Comparison of ENCODE assay signal across 9 mouse cellular contexts in the genomic region with DNA sequence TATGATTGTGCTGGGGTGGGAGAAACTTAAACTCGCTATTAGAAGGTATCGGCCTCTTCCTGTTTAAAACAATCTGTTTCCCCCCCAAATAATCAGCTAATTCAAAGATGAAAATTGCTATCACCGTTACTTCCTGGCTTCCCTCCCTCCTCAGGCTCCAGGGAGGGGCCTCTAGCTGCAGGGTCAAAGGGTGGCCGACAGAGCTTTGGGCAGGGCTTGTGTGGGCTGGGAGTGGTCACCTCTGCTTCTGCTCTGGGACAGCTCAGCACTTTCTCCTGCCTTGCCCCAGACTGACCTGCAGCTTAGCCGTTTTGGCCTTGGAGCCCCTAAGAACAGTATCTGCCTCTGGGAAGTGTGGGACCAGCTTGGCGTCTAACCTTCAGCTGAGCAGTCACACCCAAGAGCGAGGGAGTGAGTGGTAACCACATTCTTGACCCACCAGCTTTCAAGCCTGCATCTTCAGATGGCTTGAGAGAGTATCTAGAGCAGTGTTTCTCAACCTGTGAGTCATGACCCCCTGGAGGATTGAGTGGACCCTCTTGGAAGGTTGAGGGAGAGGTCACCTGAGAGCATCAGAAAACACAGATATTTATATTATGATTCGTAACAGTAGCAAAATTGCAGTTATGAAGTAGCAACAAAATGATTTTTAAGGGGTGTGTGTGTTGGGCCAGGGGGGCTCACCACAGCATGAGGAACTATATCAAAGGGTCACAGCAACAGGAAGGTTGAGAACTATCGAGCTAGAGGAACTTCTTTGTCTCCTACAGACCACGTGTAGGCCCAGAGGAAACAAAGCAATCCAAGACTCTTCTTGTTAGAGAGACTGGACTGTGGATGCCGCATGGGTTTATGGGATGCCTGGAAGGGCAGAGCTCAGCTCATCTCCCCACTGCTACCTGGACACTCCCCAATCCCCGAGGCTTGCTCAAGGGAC. TPM values are rescaled to one million over a fixed set of nuclear protein-coding genes. Genes with fewer than 3 reads are reported as not detected.
DNase-seq lines count a peak whose midpoint lies in the region; ATAC-seq and TF ChIP-seq lines count a peak whose summit lies in the region.
"Had no signal": no experiment of that assay in that cellular context is flagged by ENCODE, and none has a peak within 500 bp of the region (broad histone marks: within the 10 kb centered on the region; RNA-seq: fewer than 3 reads in every experiment).

No protein-coding gene starts in this region.

- no peaks in the 10 kb centered on the region for H3K79me3 ChIP-seq in C2C12 (ENCODE audit: low read depth)

- no peaks in the 10 kb centered on the region for H3K9me3 ChIP-seq in intestine, embryonic 16.5 days (ENCODE audit: control insufficient read depth, low read length)
- no peaks in the 10 kb centered on the region for H3K9me3 ChIP-seq in lung, embryonic 15.5 days
- H3K9me3 ChIP-seq in midbrain, embryonic 11.5 days (ENCODE audit: control insufficient read depth, low read length): no peaks in the 10 kb centered on the region
- H3K9me3 ChIP-seq in neural tube, embryonic 15.5 days (replicated peaks): no peaks in the 10 kb centered on the region

- H3K79me2 ChIP-seq in C2C12 (ENCODE audit: control insufficient read depth, insufficient read depth): no peaks in the 10 kb centered on the region

- no peaks in the 10 kb centered on the region for H3K36me3 ChIP-seq in C2C12 (ENCODE audit: control insufficient read depth, insufficient read depth)
- no peaks in the 10 kb centered on the region for H3K36me3 ChIP-seq in intestine, embryonic 16.5 days (ENCODE audit: control insufficient read depth, insufficient read depth, low read length)
- no peaks in the 10 kb centered on the region for H3K36me3 ChIP-seq in lung, embryonic 15.5 days
- no peaks in the 10 kb centered on the region for H3K36me3 ChIP-seq in midbrain, embryonic 11.5 days (ENCODE audit: control insufficient read depth, insufficient read depth, low read length)
- no peaks in the 10 kb centered on the region for H3K36me3 ChIP-seq in neural tube, embryonic 15.5 days

- H3K4me3 ChIP-seq in C2C12 (ENCODE audit: insufficient read depth, poor library complexity, severe bottlenecking): no peak overlapping the region
- no peak overlapping the region for H3K4me3 ChIP-seq in intestine, embryonic 16.5 days (ENCODE audit: low read length)
- H3K4me3 ChIP-seq in lung, embryonic 15.5 days: no peak overlapping the region
- H3K4me3 ChIP-seq in midbrain, embryonic 11.5 days (ENCODE audit: low read depth, low read length): no peak overlapping the region
- no peak overlapping the region for H3K4me3 ChIP-seq in neural tube, embryonic 15.5 days (replicated peaks)

- peaks cover 6% of the 10 kb centered on the region for H3K4me1 ChIP-seq in intestine, embryonic 16.5 days (ENCODE audit: control insufficient read depth, insufficient read depth, low read length)
- H3K4me1 ChIP-seq in lung, embryonic 15.5 days: peaks cover 16% of the 10 kb centered on the region
- H3K4me1 ChIP-seq in midbrain, embryonic 11.5 days (ENCODE audit: control insufficient read depth, insufficient read depth, low read length): no peaks in the 10 kb centered on the region
- no peaks in the 10 kb centered on the region for H3K4me1 ChIP-seq in neural tube, embryonic 15.5 days

- WGBS in intestine, embryonic 16.5 days: 54% methylated on average over 12 of the region's 12 CpGs
- WGBS in lung, embryonic 15.5 days: 53% methylated on average over 12 of the region's 12 CpGs
- 77% methylated on average over 12 of the region's 12 CpGs for WGBS in midbrain, embryonic 11.5 days
- 77% methylated on average over 12 of the region's 12 CpGs for WGBS in neural tube, embryonic 15.5 days

- H3K27me3 ChIP-seq in C2C12 (ENCODE audit: control insufficient read depth, insufficient read depth, insufficient read length): no peaks in the 10 kb centered on the region
- no peaks in the 10 kb centered on the region for H3K27me3 ChIP-seq in intestine, embryonic 16.5 days (replicated peaks; ENCODE audit: control insufficient read depth, insufficient read depth, low read length)
- H3K27me3 ChIP-seq in lung, embryonic 15.5 days: no peaks in the 10 kb centered on the region
- H3K27me3 ChIP-seq in midbrain, embryonic 11.5 days (ENCODE audit: control insufficient read depth, insufficient read depth, low read length): no peaks in the 10 kb centered on the region
- no peaks in the 10 kb centered on the region for H3K27me3 ChIP-seq in neural tube, embryonic 15.5 days (replicated peaks)

- H3ac ChIP-seq in C2C12 (ENCODE audit: control insufficient read depth, insufficient read length, low read depth): peak overlapping the region; percentile 2

- TF ChIP-seq CTCF in C2C12 (IDR thresholded peaks at IDR 0.05; ENCODE audit: control insufficient read depth, insufficient read depth, insufficient read length): no peak

- DNase-seq in cerebellum, postnatal 4 days (ENCODE audit: low spot score in 2 of 2): no peak
- DNase-seq in midbrain, embryonic 11.5 days (ENCODE audit: low spot score, missing footprints): no peak
- no peak for DNase-seq in layer of hippocampus, adult 9-11 months

- H3K27ac ChIP-seq in intestine, embryonic 16.5 days (ENCODE audit: low read length): peak overlapping the region; percentile 57
- peak overlapping the region; percentile 76 for H3K27ac ChIP-seq in lung, embryonic 15.5 days
- no peak overlapping the region for H3K27ac ChIP-seq in midbrain, embryonic 11.5 days (ENCODE audit: low read depth, low read length)
- no peak overlapping the region for H3K27ac ChIP-seq in neural tube, embryonic 15.5 days (replicated peaks)
- H3K27ac ChIP-seq: macrophage had no signal

- peak; percentile 51 for ATAC-seq in activated CD4-positive, CD25-positive, alpha-beta regulatory T cell, adult 4 months
- ATAC-seq in intestine, embryonic 16.5 days: peak; percentile 79
- ATAC-seq in lung, embryonic 15.5 days (ENCODE audit: borderline replicate concordance, extremely low read depth, low FRiP score, low TSS enrichment): no peak; the same call in 1 of the 2 replicates
- no peak for ATAC-seq in midbrain, embryonic 11.5 days (ENCODE audit: low FRiP score)
- ATAC-seq in neural tube, embryonic 15.5 days (ENCODE audit: low FRiP score): no peak

- no peak overlapping the region for H3K4me2 ChIP-seq in intestine, embryonic 16.5 days (ENCODE audit: low read depth, low read length)
- peak overlapping the region; percentile 20; the same call in 1 of the 2 replicates for H3K4me2 ChIP-seq in lung, embryonic 15.5 days
- no peak overlapping the region for H3K4me2 ChIP-seq in midbrain, embryonic 11.5 days
- no peak overlapping the region for H3K4me2 ChIP-seq in neural tube, embryonic 15.5 days

- no peak overlapping the region for H3K9ac ChIP-seq in intestine, embryonic 16.5 days (ENCODE audit: low read depth, low read length)
- no peak overlapping the region for H3K9ac ChIP-seq in lung, embryonic 15.5 days
- no peak overlapping the region for H3K9ac ChIP-seq in midbrain, embryonic 11.5 days (ENCODE audit: low read length)
- H3K9ac ChIP-seq in neural tube, embryonic 15.5 days (replicated peaks): no peak overlapping the region

TF ChIP-seq in C2C12, 6 proteins besides CTCF, POLR2A, EP300 and RAD21:
- TF ChIP-seq FOSL1 (IDR thresholded peaks at IDR 0.05; ENCODE audit: insufficient read depth, low read length, poor library complexity, severe bottlenecking) (no peak), CEBPB (IDR thresholded peaks at IDR 0.05; ENCODE audit: low read depth) (peak; percentile 80), MYOD1 (IDR thresholded peaks at IDR 0.05; ENCODE audit: control insufficient read depth, insufficient read length, low read depth) (no peak)
TF ChIP-seq in C2C12: peak in this region for 1.

RNA-seq across cellular contexts. Expression of gene Elk3, which starts 15.1 kb away (rescaled TPM):
- polyA plus RNA-seq in C2C12 (2012; fragmentation: generic; extraction: Trizol): 56.1 TPM
- polyA plus RNA-seq in activated CD4-positive, CD25-positive, alpha-beta regulatory T cell, adult 4 months (2017; shearing (Covaris generic)): 10 to 100 TPM; 30.4 to 37.0 TPM
- polyA plus RNA-seq in intestine, embryonic 16.5 days (2015; fragmentation: Nextera tagmentation; extraction: Ambion mirVana): 14.6 and 18.0 TPM in 2 replicates
- polyA plus RNA-seq in lung, embryonic 15.5 days (2015; fragmentation: Nextera tagmentation; extraction: Ambion mirVana): 51.9 and 52.3 TPM in 2 replicates
- polyA plus RNA-seq in midbrain, embryonic 11.5 days (2014; fragmentation: Nextera tagmentation; extraction: Ambion mirVana): 12.2 and 13.6 TPM in 2 replicates
- 8.6 and 10.1 TPM in 2 replicates for polyA plus RNA-seq in neural tube, embryonic 15.5 days (2015; fragmentation: Nextera tagmentation; extraction: Ambion mirVana)

Comparison
In these comparisons a context has a peak if more than half of its experiments do, and no peak if none do; other contexts are left out.
1. ATAC-seq: peak in activated CD4-positive, CD25-positive, alpha-beta regulatory T cell, adult 4 months (single experiment) and intestine, embryonic 16.5 days (single experiment); none in lung, embryonic 15.5 days (single experiment), midbrain, embryonic 11.5 days (single experiment) and neural tube, embryonic 15.5 days (single experiment).
2. H3K27ac ChIP-seq: peak in intestine, embryonic 16.5 days (single experiment) and lung, embryonic 15.5 days (single experiment); none in midbrain, embryonic 11.5 days (single experiment) and neural tube, embryonic 15.5 days (single experiment).